Mouse (Mus musculus): Measurements from ENCODE around the gene Pex14.
"Not testable (repeated sequence)": the region's sequence is repeated elsewhere in the genome, so short reads cannot be mapped to it uniquely, and the experiment has no call there.

The Pex14 gene

GRCm38 (mm10) chr4:149099369-149100017, at the start of gene Pex14:
Gene Pex14 (minus strand): TSS chr4:149099876.
- peak; percentile 92 to 97 for DNase-seq (ENCODE audit: inconsistent age in 2 of 2, low spot score in 1 of 2)

- DNase-seq (ENCODE audit: inconsistent age in 2 of 2, low spot score in 1 of 2), result peak in 1 of 2 experiments; percentile 49
Measured at GRCm38 (mm10) chr4:149149196-149149595, 49.5 kb upstream of the Pex14 start.

GRCm38 (mm10) chr4:149148084-149148483, 48.4 kb upstream of the Pex14 start:
- DNase-seq (ENCODE audit: inconsistent age in 2 of 2, low spot score in 1 of 2), result no peak

GRCm38 (mm10) chr4:149147528-149147927, 47.9 kb upstream of the Pex14 start:
- no peak for DNase-seq (ENCODE audit: inconsistent age in 2 of 2, low spot score in 1 of 2)

- no peak for DNase-seq (ENCODE audit: inconsistent age in 2 of 2, low spot score in 1 of 2)
Measured at GRCm38 (mm10) chr4:149145151-149145550, 45.5 kb upstream of the Pex14 start.

- peak; percentile 82 to 95 for DNase-seq (ENCODE audit: inconsistent age in 2 of 2, low spot score in 1 of 2)
Measured at GRCm38 (mm10) chr4:149144459-149144858, 44.8 kb upstream of the Pex14 start.

GRCm38 (mm10) chr4:149143594-149143993, 43.9 kb upstream of the Pex14 start:
- no peak for DNase-seq (ENCODE audit: inconsistent age in 2 of 2, low spot score in 1 of 2)

GRCm38 (mm10) chr4:149138515-149138914, 38.8 kb upstream of the Pex14 start:
- no peak for DNase-seq (ENCODE audit: inconsistent age in 2 of 2, low spot score in 1 of 2)

- DNase-seq (ENCODE audit: inconsistent age in 2 of 2, low spot score in 1 of 2), result peak; percentile 90 to 97
Measured at GRCm38 (mm10) chr4:149136982-149137770, 37.5 kb upstream of the Pex14 start, which contains the start of gene Cenps. Gene Cenps (minus strand): TSS chr4:149137629.

GRCm38 (mm10) chr4:149136116-149136850, 36.6 kb upstream of the Pex14 start:
- no peak for DNase-seq (ENCODE audit: inconsistent age in 2 of 2, low spot score in 1 of 2)

- no peak for DNase-seq (ENCODE audit: inconsistent age in 2 of 2, low spot score in 1 of 2)
Measured at GRCm38 (mm10) chr4:149133395-149133794, 33.7 kb upstream of the Pex14 start.

GRCm38 (mm10) chr4:149131789-149132565, 32.3 kb upstream of the Pex14 start:
- DNase-seq (ENCODE audit: inconsistent age in 2 of 2, low spot score in 1 of 2), result no peak

- no peak for DNase-seq (ENCODE audit: inconsistent age in 2 of 2, low spot score in 1 of 2)
Measured at GRCm38 (mm10) chr4:149131021-149131752, 31.5 kb upstream of the Pex14 start.

- DNase-seq (ENCODE audit: inconsistent age in 2 of 2, low spot score in 1 of 2), result no peak
Measured at GRCm38 (mm10) chr4:149128467-149128866, 28.8 kb upstream of the Pex14 start.

- no peak for DNase-seq (ENCODE audit: inconsistent age in 2 of 2, low spot score in 1 of 2)
Measured at GRCm38 (mm10) chr4:149126663-149127062, 27.0 kb upstream of the Pex14 start, which contains the start of gene Cort. Gene Cort (minus strand): TSS chr4:149126763.

GRCm38 (mm10) chr4:149126115-149126509, 26.4 kb upstream of the Pex14 start:
- DNase-seq (ENCODE audit: inconsistent age in 2 of 2, low spot score in 1 of 2), result no peak

- DNase-seq (ENCODE audit: inconsistent age in 2 of 2, low spot score in 1 of 2), result no peak
Measured at GRCm38 (mm10) chr4:149125341-149126114, 25.9 kb upstream of the Pex14 start.

GRCm38 (mm10) chr4:149123432-149123831, 23.8 kb upstream of the Pex14 start:
- no peak for DNase-seq (ENCODE audit: inconsistent age in 2 of 2, low spot score in 1 of 2)

GRCm38 (mm10) chr4:149119978-149120562, 20.4 kb upstream of the Pex14 start:
- not testable (repeated sequence) for DNase-seq (ENCODE audit: inconsistent age in 2 of 2, low spot score in 1 of 2)
